Mouse (Mus musculus): ENCODE data around the gene Tnfsfm13. TPM values are rescaled to one million over a fixed set of nuclear protein-coding genes. Genes with fewer than 3 reads are reported as not detected.

Tnfsfm13 gene
- polyA plus RNA-seq, 1 experiment: 1.6 TPM

- Histone ChIP-seq H3K27me3 (ENCODE audit: control insufficient read depth, insufficient read depth, insufficient read length) (no peaks in the 10 kb centered on the region), H3K79me2 (ENCODE audit: control insufficient read depth, insufficient read depth) (no peaks in the 10 kb centered on the region), H3K36me3 (ENCODE audit: control insufficient read depth, insufficient read depth) (no peaks in the 10 kb centered on the region), H3K4me2 (ENCODE audit: low read depth) (no peak overlapping the region), H3ac (ENCODE audit: control insufficient read depth, insufficient read length) (no peak overlapping the region), H3K4me3 (no peak overlapping the region)
- TF ChIP-seq USF1 (IDR thresholded peaks at IDR 0.05; ENCODE audit: low read depth): no peak
- TF ChIP-seq TCF3 (IDR thresholded peaks at IDR 0.05; ENCODE audit: insufficient read length, low read depth): no peak
- TF ChIP-seq MYOD1 (IDR thresholded peaks at IDR 0.05; ENCODE audit: control insufficient read depth in 1 of 3, insufficient read length in 2 of 3, low read depth in 2 of 3): peak in 1 of 3 experiments; percentile 46
- no peak for TF ChIP-seq CEBPB (IDR thresholded peaks at IDR 0.05; ENCODE audit: insufficient read depth, poor library complexity, severe bottlenecking)
- no peak for TF ChIP-seq SRF (IDR thresholded peaks at IDR 0.05; ENCODE audit: control insufficient read depth, insufficient read length, low read depth)
- TF ChIP-seq POLR2AphosphoS2 (IDR thresholded peaks at IDR 0.05; ENCODE audit: insufficient read length, low read depth): no peak
- TF ChIP-seq REST (IDR thresholded peaks at IDR 0.05; ENCODE audit: insufficient read depth, insufficient read length): no peak
- no peak for TF ChIP-seq E2F4 (IDR thresholded peaks at IDR 0.05; ENCODE audit: insufficient read depth)
- TF ChIP-seq MAX (IDR thresholded peaks at IDR 0.05; ENCODE audit: low read depth): no peak
- peak in 1 of 3 experiments; percentile 14 for TF ChIP-seq MYOG (IDR thresholded peaks at IDR 0.05; ENCODE audit: control insufficient read depth in 1 of 3, insufficient read depth in 1 of 3, insufficient read length in 2 of 3, low read depth in 2 of 3)
Measured at GRCm38 (mm10) chr11:69692196-69692811, 3.6 kb downstream of the Tnfsfm13 start.

- TF ChIP-seq USF1 (IDR thresholded peaks at IDR 0.05; ENCODE audit: low read depth) (no peak), MYOD1 (IDR thresholded peaks at IDR 0.05; ENCODE audit: control insufficient read depth in 1 of 3, insufficient read length in 2 of 3, low read depth in 2 of 3) (no peak), TCF3 (IDR thresholded peaks at IDR 0.05; ENCODE audit: insufficient read length, low read depth) (no peak), REST (IDR thresholded peaks at IDR 0.05; ENCODE audit: insufficient read depth, insufficient read length) (no peak), POLR2A (IDR thresholded peaks at IDR 0.05; ENCODE audit: insufficient read length, low read depth) (no peak), TCF12 (IDR thresholded peaks at IDR 0.05; ENCODE audit: insufficient read depth, poor library complexity, severe bottlenecking) (no peak), POLR2AphosphoS2 (IDR thresholded peaks at IDR 0.05; ENCODE audit: insufficient read length, low read depth) (no peak), MAX (IDR thresholded peaks at IDR 0.05; ENCODE audit: low read depth) (no peak), SRF (IDR thresholded peaks at IDR 0.05; ENCODE audit: control insufficient read depth, insufficient read length, low read depth) (no peak), E2F4 (IDR thresholded peaks at IDR 0.05; ENCODE audit: insufficient read depth) (no peak), MYOG (IDR thresholded peaks at IDR 0.05; ENCODE audit: control insufficient read depth in 1 of 3, insufficient read depth in 1 of 3, insufficient read length in 2 of 3, low read depth in 2 of 3) (no peak), CEBPB (IDR thresholded peaks at IDR 0.05; ENCODE audit: insufficient read depth, poor library complexity, severe bottlenecking) (no peak)
- Histone ChIP-seq H3K4me2 (ENCODE audit: low read depth) (no peak overlapping the region), H3K4me3 (no peak overlapping the region), H3ac (ENCODE audit: control insufficient read depth, insufficient read length) (no peak overlapping the region), H3K27me3 (ENCODE audit: control insufficient read depth, insufficient read depth, insufficient read length) (no peaks in the 10 kb centered on the region), H3K36me3 (ENCODE audit: control insufficient read depth, insufficient read depth) (no peaks in the 10 kb centered on the region), H3K79me2 (ENCODE audit: control insufficient read depth, insufficient read depth) (no peaks in the 10 kb centered on the region)
Measured at GRCm38 (mm10) chr11:69689891-69690290, 6.0 kb downstream of the Tnfsfm13 start.

- H3K4me2 ChIP-seq (ENCODE audit: low read depth): no peak overlapping the region
- no peak for TF ChIP-seq CEBPB (IDR thresholded peaks at IDR 0.05; ENCODE audit: insufficient read depth, poor library complexity, severe bottlenecking)
- TF ChIP-seq SRF (IDR thresholded peaks at IDR 0.05; ENCODE audit: control insufficient read depth, insufficient read length, low read depth): no peak
- TF ChIP-seq POLR2AphosphoS2 (IDR thresholded peaks at IDR 0.05; ENCODE audit: insufficient read length, low read depth): no peak
- no peak for TF ChIP-seq POLR2A (IDR thresholded peaks at IDR 0.05; ENCODE audit: insufficient read length, low read depth)
- TF ChIP-seq E2F4 (IDR thresholded peaks at IDR 0.05; ENCODE audit: insufficient read depth): no peak
- no peak for TF ChIP-seq TCF12 (IDR thresholded peaks at IDR 0.05; ENCODE audit: insufficient read depth, poor library complexity, severe bottlenecking)
- no peak for TF ChIP-seq USF1 (IDR thresholded peaks at IDR 0.05; ENCODE audit: low read depth)
- TF ChIP-seq MYOD1 (IDR thresholded peaks at IDR 0.05; ENCODE audit: control insufficient read depth in 1 of 3, insufficient read length in 2 of 3, low read depth in 2 of 3): no peak
- no peak for TF ChIP-seq REST (IDR thresholded peaks at IDR 0.05; ENCODE audit: insufficient read depth, insufficient read length)
- TF ChIP-seq TCF3 (IDR thresholded peaks at IDR 0.05; ENCODE audit: insufficient read length, low read depth): no peak
- TF ChIP-seq MAX (IDR thresholded peaks at IDR 0.05; ENCODE audit: low read depth): no peak
- no peak for TF ChIP-seq MYOG (IDR thresholded peaks at IDR 0.05; ENCODE audit: control insufficient read depth in 1 of 3, insufficient read depth in 1 of 3, insufficient read length in 2 of 3, low read depth in 2 of 3)
- no peak overlapping the region for H3ac ChIP-seq (ENCODE audit: control insufficient read depth, insufficient read length)
- no peak overlapping the region for H3K4me3 ChIP-seq
- H3K79me2 ChIP-seq (ENCODE audit: control insufficient read depth, insufficient read depth): no peaks in the 10 kb centered on the region
- no peaks in the 10 kb centered on the region for H3K36me3 ChIP-seq (ENCODE audit: control insufficient read depth, insufficient read depth)
- no peaks in the 10 kb centered on the region for H3K27me3 ChIP-seq (ENCODE audit: control insufficient read depth, insufficient read depth, insufficient read length)
Measured at GRCm38 (mm10) chr11:69687061-69687460, 8.8 kb downstream of the Tnfsfm13 start.

GRCm38 (mm10) chr11:69686377-69686776 is 9.5 kb downstream of the Tnfsfm13 start:
- Histone ChIP-seq H3K27me3 (ENCODE audit: control insufficient read depth, insufficient read depth, insufficient read length) (no peaks in the 10 kb centered on the region), H3ac (ENCODE audit: control insufficient read depth, insufficient read length) (no peak overlapping the region), H3K79me2 (ENCODE audit: control insufficient read depth, insufficient read depth) (peaks cover 3% of the 10 kb centered on the region), H3K36me3 (ENCODE audit: control insufficient read depth, insufficient read depth) (no peaks in the 10 kb centered on the region), H3K4me3 (no peak overlapping the region), H3K4me2 (ENCODE audit: low read depth) (no peak overlapping the region)
- TF ChIP-seq USF1 (IDR thresholded peaks at IDR 0.05; ENCODE audit: low read depth): no peak

- no peak within 1 kb of the TSS for H3ac ChIP-seq (ENCODE audit: control insufficient read depth, insufficient read length)
- no peak within 1 kb of the TSS for H3K4me2 ChIP-seq (ENCODE audit: low read depth)
- TF ChIP-seq TCF12 (IDR thresholded peaks at IDR 0.05; ENCODE audit: insufficient read depth, poor library complexity, severe bottlenecking): no peak
- TF ChIP-seq TCF3 (IDR thresholded peaks at IDR 0.05; ENCODE audit: insufficient read length, low read depth): no peak
- TF ChIP-seq USF1 (IDR thresholded peaks at IDR 0.05; ENCODE audit: low read depth): no peak
- TF ChIP-seq MAX (IDR thresholded peaks at IDR 0.05; ENCODE audit: low read depth): no peak
- TF ChIP-seq REST (IDR thresholded peaks at IDR 0.05; ENCODE audit: insufficient read depth, insufficient read length): no peak
- TF ChIP-seq POLR2AphosphoS2 (IDR thresholded peaks at IDR 0.05; ENCODE audit: insufficient read length, low read depth): no peak
Measured at GRCm38 (mm10) chr11:69685526-69686148, 10.3 kb downstream of the Tnfsfm13 start, which contains the start of gene Tnfsf13. TSS of gene Tnfsf13 (minus strand) at chr11:69685784.

More at GRCm38 (mm10) chr11:69685526-69686148, 10.3 kb downstream of the Tnfsfm13 start, which contains the start of gene Tnfsf13:
- Histone ChIP-seq H3K36me3 (ENCODE audit: control insufficient read depth, insufficient read depth) (no peaks in the 10 kb centered on the region), H3K27me3 (ENCODE audit: control insufficient read depth, insufficient read depth, insufficient read length) (no peaks in the 10 kb centered on the region), H3K4me3 (no peak within 1 kb of the TSS), H3K79me2 (ENCODE audit: control insufficient read depth, insufficient read depth) (peaks cover 11% of the 10 kb centered on the region)
